Mouse (Mus musculus) lung, adult 2 months (tissue): ENCODE measurements around the gene Meox1.

Source experiments
- CTCF ChIP-seq: fragments of 200-500 bp; IDR thresholded peaks from 2 replicates; pipeline ENCODE4 v1.5.1; 2011; ENCODE audit warnings: mild to moderate bottlenecking, low read length, control low read depth; ENCODE audit not compliant: insufficient read depth
- POLR2A ChIP-seq: fragments of 200-500 bp; IDR thresholded peaks from 2 replicates; pipeline ENCODE4 v1.6.1; 2011; ENCODE audit warnings: low read depth, mild to moderate bottlenecking, control low read depth, low read length, borderline replicate concordance; ENCODE audit errors: extremely low read depth

DNA sequence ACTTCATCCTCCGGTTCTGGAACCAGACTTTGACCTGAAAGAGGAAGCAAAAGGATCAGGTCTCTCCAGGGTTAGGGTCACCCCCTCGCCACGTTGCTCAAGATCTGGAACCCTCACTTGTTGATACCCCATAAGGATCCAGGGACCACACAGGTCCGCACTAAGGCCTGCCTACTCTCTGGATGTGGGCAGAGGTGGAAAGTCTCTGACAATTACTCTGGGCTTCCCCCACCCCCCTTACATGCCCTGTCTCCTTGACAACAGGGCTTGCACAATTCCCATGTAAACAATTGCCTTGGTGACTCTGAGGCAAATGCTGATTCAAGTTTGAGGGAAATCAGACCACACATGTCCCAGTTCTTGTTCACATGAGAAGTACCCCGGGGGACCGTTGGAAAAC, 15.5 kb downstream of the Meox1 start:
- TF ChIP-seq POLR2A: no peak
- TF ChIP-seq CTCF: no peak
